Mouse (Mus musculus): ENCODE results near the gene Ltv1. TPM values are rescaled to one million over a fixed set of nuclear protein-coding genes. Genes with fewer than 3 reads are reported as not detected.

The Ltv1 gene
- polyA plus RNA-seq, 1 experiment, result 6.6 TPM

DNA sequence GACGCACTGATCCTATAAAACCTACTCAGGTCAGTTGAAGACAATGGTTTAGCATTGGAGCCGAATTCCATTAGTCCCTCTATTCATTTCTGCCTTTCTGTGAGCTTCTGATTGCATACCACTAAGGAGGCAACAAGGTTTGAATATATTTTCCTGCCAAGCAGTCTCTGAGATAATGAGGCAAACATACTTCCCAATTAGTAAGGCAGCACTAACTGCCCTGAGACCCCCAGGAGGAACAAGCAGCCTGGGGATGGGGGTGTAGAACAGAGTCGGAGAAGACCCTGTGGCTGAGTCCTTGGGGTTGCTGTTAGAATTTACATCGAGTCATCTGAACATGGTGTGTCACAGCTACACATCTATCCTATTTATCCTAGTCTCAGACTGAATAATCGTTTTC, 37.6 kb downstream of the Ltv1 start:
- Histone ChIP-seq H3K36me3 (ENCODE audit: control insufficient read depth, insufficient read depth, low read length) (no peaks in the 10 kb centered on the region), H3K4me1 (ENCODE audit: control insufficient read depth, insufficient read depth, insufficient read length) (no peaks in the 10 kb centered on the region), H3K4me3 (ENCODE audit: extremely low read depth, insufficient read depth, insufficient read length) (no peak overlapping the region), H3K27ac (ENCODE audit: insufficient read depth, low read length) (no peak overlapping the region), H3K27me3 (ENCODE audit: control insufficient read depth, insufficient read depth, low read length) (no peaks in the 10 kb centered on the region)
- TF ChIP-seq POLR2A (IDR thresholded peaks at IDR 0.05; ENCODE audit: low read depth, low read length) (no peak), CTCF (IDR thresholded peaks at IDR 0.05; ENCODE audit: extremely low read depth, insufficient read depth, insufficient read length, insufficient replicate concordance) (no peak)
- DNase-seq (ENCODE audit: low read depth in 1 of 2, low spot score in 2 of 2), result no peak
- WGBS, result 86% methylated on average over 5 of the region's 5 CpGs

DNA sequence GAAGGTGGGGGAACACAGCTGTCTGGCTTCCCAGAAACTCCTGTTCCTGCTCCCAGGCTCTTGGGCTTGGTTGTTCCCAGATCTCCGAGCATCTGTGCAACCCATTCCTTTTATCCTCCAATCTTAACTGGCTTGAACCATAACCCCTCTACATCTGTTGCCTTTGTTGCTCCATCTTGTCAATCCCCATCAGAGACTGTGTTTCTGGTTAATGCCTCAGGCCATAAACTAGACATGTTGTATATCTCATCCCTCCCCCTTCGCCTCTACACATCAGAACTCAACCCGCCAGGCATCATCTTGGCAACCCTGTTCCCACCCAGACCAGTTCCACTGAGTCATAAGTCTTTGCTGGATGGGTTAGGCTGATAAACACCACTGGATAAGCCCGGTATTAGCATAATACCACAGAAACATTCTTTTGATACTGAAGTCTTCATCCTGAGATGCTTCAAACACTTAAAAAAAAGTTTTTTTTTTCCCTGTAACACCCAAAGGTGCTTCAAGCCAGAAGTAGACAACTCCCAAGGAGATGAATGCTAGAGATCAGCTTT, 40.1 kb downstream of the Ltv1 start:
- no peaks in the 10 kb centered on the region for H3K4me1 ChIP-seq (ENCODE audit: control insufficient read depth, insufficient read depth, insufficient read length)
- H3K36me3 ChIP-seq (ENCODE audit: control insufficient read depth, insufficient read depth, low read length), result no peaks in the 10 kb centered on the region
- 86% methylated on average over 4 of the region's 4 CpGs for WGBS
- H3K4me3 ChIP-seq (ENCODE audit: extremely low read depth, insufficient read depth, insufficient read length), result no peak overlapping the region
- no peak overlapping the region for H3K27ac ChIP-seq (ENCODE audit: insufficient read depth, low read length)
- no peak for DNase-seq (ENCODE audit: low read depth in 1 of 2, low spot score in 2 of 2)
- H3K27me3 ChIP-seq (ENCODE audit: control insufficient read depth, insufficient read depth, low read length), result no peaks in the 10 kb centered on the region
- TF ChIP-seq CTCF (IDR thresholded peaks at IDR 0.05; ENCODE audit: extremely low read depth, insufficient read depth, insufficient read length, insufficient replicate concordance), result no peak
- TF ChIP-seq POLR2A (IDR thresholded peaks at IDR 0.05; ENCODE audit: low read depth, low read length), result no peak

DNA sequence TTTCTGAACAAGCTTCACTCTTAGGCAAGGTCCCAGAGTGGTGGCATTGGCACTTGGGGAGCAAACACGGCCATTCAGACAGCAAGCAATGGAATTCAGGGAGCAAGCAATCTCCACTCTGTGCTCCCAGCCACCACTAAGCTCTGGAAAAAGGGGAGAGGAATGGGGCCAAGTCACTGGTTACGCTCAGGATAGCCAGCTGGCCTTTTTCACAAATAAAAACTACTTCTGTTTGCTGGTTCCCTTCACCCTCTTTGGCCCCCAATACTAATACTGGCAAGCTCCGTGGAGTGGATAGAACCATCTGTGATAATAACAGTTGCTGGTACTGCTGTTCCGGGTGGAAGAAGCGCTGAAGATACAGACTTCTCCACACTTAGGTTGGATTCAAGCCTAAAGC, 41.6 kb downstream of the Ltv1 start:
- no peaks in the 10 kb centered on the region for H3K36me3 ChIP-seq (ENCODE audit: control insufficient read depth, insufficient read depth, low read length)
- H3K27me3 ChIP-seq (ENCODE audit: control insufficient read depth, insufficient read depth, low read length), result no peaks in the 10 kb centered on the region
- H3K4me3 ChIP-seq (ENCODE audit: extremely low read depth, insufficient read depth, insufficient read length), result no peak overlapping the region
- H3K4me1 ChIP-seq (ENCODE audit: control insufficient read depth, insufficient read depth, insufficient read length), result no peaks in the 10 kb centered on the region
- no peak overlapping the region for H3K27ac ChIP-seq (ENCODE audit: insufficient read depth, low read length)
- WGBS, result 87% methylated on average over 5 of the region's 5 CpGs
- DNase-seq (ENCODE audit: low read depth in 1 of 2, low spot score in 2 of 2), result no peak
- no peak for TF ChIP-seq CTCF (IDR thresholded peaks at IDR 0.05; ENCODE audit: extremely low read depth, insufficient read depth, insufficient read length, insufficient replicate concordance)
- TF ChIP-seq POLR2A (IDR thresholded peaks at IDR 0.05; ENCODE audit: low read depth, low read length), result no peak

DNA sequence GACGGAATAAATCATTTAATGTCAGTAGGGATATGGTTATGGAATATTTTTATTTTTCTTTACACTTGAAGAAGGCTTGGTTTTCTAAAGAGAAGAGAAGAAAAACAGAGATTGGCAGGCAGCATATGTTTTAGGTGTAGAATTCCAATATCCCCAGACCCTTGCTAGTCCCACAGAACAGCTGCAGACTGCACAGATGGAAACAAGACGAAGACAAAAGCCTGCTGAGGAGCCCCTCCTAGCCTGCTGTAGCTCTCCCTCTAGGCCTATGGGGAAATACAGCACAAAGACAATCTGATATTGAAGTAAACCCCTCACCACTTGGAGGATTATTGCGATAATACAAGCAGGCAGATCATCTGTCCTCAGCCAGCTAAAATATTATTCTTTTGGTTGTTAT, 42.5 kb downstream of the Ltv1 start:
- H3K36me3 ChIP-seq (ENCODE audit: control insufficient read depth, insufficient read depth, low read length), result no peaks in the 10 kb centered on the region
- H3K27ac ChIP-seq (ENCODE audit: insufficient read depth, low read length), result no peak overlapping the region
- no peaks in the 10 kb centered on the region for H3K27me3 ChIP-seq (ENCODE audit: control insufficient read depth, insufficient read depth, low read length)
- no peaks in the 10 kb centered on the region for H3K4me1 ChIP-seq (ENCODE audit: control insufficient read depth, insufficient read depth, insufficient read length)
- DNase-seq (ENCODE audit: low read depth in 1 of 2, low spot score in 2 of 2), result no peak
- no peak for TF ChIP-seq POLR2A (IDR thresholded peaks at IDR 0.05; ENCODE audit: low read depth, low read length)
- no peak for TF ChIP-seq CTCF (IDR thresholded peaks at IDR 0.05; ENCODE audit: extremely low read depth, insufficient read depth, insufficient read length, insufficient replicate concordance)
- no peak overlapping the region for H3K4me3 ChIP-seq (ENCODE audit: extremely low read depth, insufficient read depth, insufficient read length)
- 89% methylated on average over 3 of the region's 3 CpGs for WGBS

DNA sequence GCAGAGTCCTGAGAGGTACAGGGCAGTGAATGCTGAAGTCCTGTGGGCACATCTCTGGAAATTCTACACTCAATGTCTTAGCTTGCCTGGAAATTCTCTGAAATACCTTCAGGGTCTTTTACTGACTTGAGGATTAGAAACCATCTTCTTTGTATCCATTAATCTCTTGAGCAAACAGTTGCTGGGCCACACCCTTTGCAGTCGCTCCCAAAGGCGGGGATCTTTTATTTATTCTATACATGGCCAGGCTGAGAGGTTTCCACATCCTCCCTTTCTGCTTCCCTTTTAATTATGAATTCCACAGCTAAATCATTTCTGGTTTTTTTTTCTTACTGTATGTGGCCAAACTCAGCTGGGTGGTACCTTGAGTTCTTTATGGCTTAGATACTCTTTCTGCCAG, 52.5 kb downstream of the Ltv1 start:
- no peaks in the 10 kb centered on the region for H3K36me3 ChIP-seq (ENCODE audit: control insufficient read depth, insufficient read depth, low read length)
- no peaks in the 10 kb centered on the region for H3K27me3 ChIP-seq (ENCODE audit: control insufficient read depth, insufficient read depth, low read length)
- H3K27ac ChIP-seq (ENCODE audit: insufficient read depth, low read length), result no peak overlapping the region
- no peak for DNase-seq (ENCODE audit: low read depth in 1 of 2, low spot score in 2 of 2)
- TF ChIP-seq CTCF (IDR thresholded peaks at IDR 0.05; ENCODE audit: extremely low read depth, insufficient read depth, insufficient read length, insufficient replicate concordance), result no peak
- no peak for TF ChIP-seq POLR2A (IDR thresholded peaks at IDR 0.05; ENCODE audit: low read depth, low read length)
- no peaks in the 10 kb centered on the region for H3K4me1 ChIP-seq (ENCODE audit: control insufficient read depth, insufficient read depth, insufficient read length)
- H3K4me3 ChIP-seq (ENCODE audit: extremely low read depth, insufficient read depth, insufficient read length), result no peak overlapping the region
- 90% methylated on average over 2 of the region's 2 CpGs for whole genome bisulfite sequencing

DNA sequence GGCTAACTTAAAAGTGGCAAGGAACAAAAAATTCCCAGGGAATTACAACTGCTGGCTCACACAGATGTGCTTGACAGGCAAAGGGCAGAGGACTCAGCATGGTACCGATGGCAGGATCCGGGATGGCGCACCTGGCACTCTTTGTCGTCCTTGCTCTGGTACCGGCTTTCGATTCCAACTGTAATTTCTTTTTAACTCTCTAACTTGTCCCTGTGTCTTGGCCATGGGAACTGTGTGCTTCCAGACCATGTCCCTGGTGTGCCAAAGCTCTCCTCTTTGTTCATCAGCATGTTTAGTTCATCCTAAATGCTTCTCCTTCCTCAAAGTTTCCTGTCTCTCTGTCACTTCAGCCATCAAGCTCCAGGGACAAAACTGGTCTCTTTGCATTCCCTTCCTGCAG, 55.1 kb downstream of the Ltv1 start:
- no peak for DNase-seq (ENCODE audit: low read depth in 1 of 2, low spot score in 2 of 2)
- Histone ChIP-seq H3K27ac (ENCODE audit: insufficient read depth, low read length) (no peak overlapping the region), H3K4me3 (ENCODE audit: extremely low read depth, insufficient read depth, insufficient read length) (no peak overlapping the region), H3K36me3 (ENCODE audit: control insufficient read depth, insufficient read depth, low read length) (no peaks in the 10 kb centered on the region), H3K27me3 (ENCODE audit: control insufficient read depth, insufficient read depth, low read length) (no peaks in the 10 kb centered on the region), H3K4me1 (ENCODE audit: control insufficient read depth, insufficient read depth, insufficient read length) (no peaks in the 10 kb centered on the region)
- no peak for TF ChIP-seq POLR2A (IDR thresholded peaks at IDR 0.05; ENCODE audit: low read depth, low read length)
- no peak for TF ChIP-seq CTCF (IDR thresholded peaks at IDR 0.05; ENCODE audit: extremely low read depth, insufficient read depth, insufficient read length, insufficient replicate concordance)
- WGBS, result 96% methylated on average over 6 of the region's 6 CpGs

DNA sequence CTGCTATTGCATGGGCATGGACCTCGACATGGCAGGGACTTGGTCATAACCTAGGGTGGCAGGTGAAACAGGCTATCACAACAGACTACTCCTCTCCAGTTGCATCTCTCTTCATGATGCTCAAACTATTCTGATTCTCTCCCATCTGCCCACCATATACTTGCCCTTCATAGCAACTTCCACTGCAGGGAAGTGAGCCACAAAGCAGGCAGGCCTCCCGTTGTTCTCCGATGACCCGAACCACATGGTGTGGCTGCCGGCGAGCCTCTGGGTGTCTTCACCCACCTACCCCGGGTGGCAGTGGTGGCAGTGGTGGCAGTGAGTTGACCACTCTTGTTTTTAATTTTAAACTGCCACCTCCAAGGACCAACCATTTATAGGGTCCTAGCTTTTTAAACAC, 57.2 kb downstream of the Ltv1 start:
- Histone ChIP-seq H3K4me1 (ENCODE audit: control insufficient read depth, insufficient read depth, insufficient read length) (no peaks in the 10 kb centered on the region), H3K27me3 (ENCODE audit: control insufficient read depth, insufficient read depth, low read length) (no peaks in the 10 kb centered on the region), H3K36me3 (ENCODE audit: control insufficient read depth, insufficient read depth, low read length) (no peaks in the 10 kb centered on the region), H3K27ac (ENCODE audit: insufficient read depth, low read length) (no peak overlapping the region), H3K4me3 (ENCODE audit: extremely low read depth, insufficient read depth, insufficient read length) (no peak overlapping the region)
- TF ChIP-seq POLR2A (IDR thresholded peaks at IDR 0.05; ENCODE audit: low read depth, low read length) (no peak), CTCF (IDR thresholded peaks at IDR 0.05; ENCODE audit: extremely low read depth, insufficient read depth, insufficient read length, insufficient replicate concordance) (no peak)
- 92% methylated on average over 7 of the region's 7 CpGs for WGBS
- no peak for DNase-seq (ENCODE audit: low read depth in 1 of 2, low spot score in 2 of 2)

All from spleen, adult 2 months (tissue).